Mouse (Mus musculus) spleen, postnatal 4 days (tissue): ENCODE measurements around the gene E2f3.

Source experiments
- DNase-seq, 2 experiments: peaks; one replicate each; pipeline ENCODE4 v3.0.0; 2022; ENCODE audit warnings: low spot score in 2 of 2

The E2f3 gene

GRCm38 (mm10) chr13:29979140-29979564 is 6.7 kb downstream of the E2f3 start:
- DNase-seq, result no peak

GRCm38 (mm10) chr13:29977358-29977757 is 8.5 kb downstream of the E2f3 start:
- DNase-seq, result no peak

GRCm38 (mm10) chr13:29974066-29974465 is 11.8 kb downstream of the E2f3 start:
- no peak for DNase-seq

GRCm38 (mm10) chr13:29973610-29974009 is 12.3 kb downstream of the E2f3 start:
- DNase-seq, result no peak

- no peak for DNase-seq
Observed at GRCm38 (mm10) chr13:29970333-29970732, 15.5 kb downstream of the E2f3 start.

- no peak for DNase-seq
Observed at GRCm38 (mm10) chr13:29968636-29969035, 17.2 kb downstream of the E2f3 start.

- DNase-seq, result no peak
Observed at GRCm38 (mm10) chr13:29967367-29967766, 18.5 kb downstream of the E2f3 start.

- no peak for DNase-seq
Observed at GRCm38 (mm10) chr13:29966966-29967365, 18.9 kb downstream of the E2f3 start.

- DNase-seq, result no peak
Observed at GRCm38 (mm10) chr13:29964087-29964486, 21.8 kb downstream of the E2f3 start.

- DNase-seq, result no peak
Observed at GRCm38 (mm10) chr13:29960416-29960815, 25.4 kb downstream of the E2f3 start.

- no peak for DNase-seq
Observed at GRCm38 (mm10) chr13:29957731-29958254, 28.1 kb downstream of the E2f3 start.

- DNase-seq, result no peak
Observed at GRCm38 (mm10) chr13:29956821-29957421, 28.9 kb downstream of the E2f3 start.

- no peak for DNase-seq
Observed at GRCm38 (mm10) chr13:29955296-29955695, 30.6 kb downstream of the E2f3 start.

- DNase-seq, result no peak
Observed at GRCm38 (mm10) chr13:29954741-29955140, 31.1 kb downstream of the E2f3 start.

- DNase-seq, result no peak
Observed at GRCm38 (mm10) chr13:29953417-29954045, 32.3 kb downstream of the E2f3 start.

GRCm38 (mm10) chr13:29946045-29946444 is 39.8 kb downstream of the E2f3 start:
- no peak for DNase-seq

GRCm38 (mm10) chr13:29944915-29945570 is 40.8 kb downstream of the E2f3 start:
- DNase-seq, result no peak

GRCm38 (mm10) chr13:29944493-29944892 is 41.4 kb downstream of the E2f3 start:
- DNase-seq, result no peak

GRCm38 (mm10) chr13:29943541-29944039 is 42.3 kb downstream of the E2f3 start:
- DNase-seq, result no peak

- no peak for DNase-seq
Observed at GRCm38 (mm10) chr13:29940071-29940470, 45.8 kb downstream of the E2f3 start.

- DNase-seq, result no peak
Observed at GRCm38 (mm10) chr13:29939399-29939798, 46.5 kb downstream of the E2f3 start.

GRCm38 (mm10) chr13:29938776-29939175 is 47.1 kb downstream of the E2f3 start:
- DNase-seq, result no peak

GRCm38 (mm10) chr13:29926168-29926567 is 59.7 kb downstream of the E2f3 start:
- DNase-seq, result no peak
